Mouse (Mus musculus) urinary bladder, postnatal 4 days (tissue): Measurements from ENCODE around the gene Rsu1.

ENCODE experiments used
- DNase-seq, 2 experiments: peaks; one replicate each; pipeline ENCODE4 v3.0.0; 2021 to 2022; ENCODE audit warnings: low spot score in 2 of 2

The Rsu1 gene

DNA sequence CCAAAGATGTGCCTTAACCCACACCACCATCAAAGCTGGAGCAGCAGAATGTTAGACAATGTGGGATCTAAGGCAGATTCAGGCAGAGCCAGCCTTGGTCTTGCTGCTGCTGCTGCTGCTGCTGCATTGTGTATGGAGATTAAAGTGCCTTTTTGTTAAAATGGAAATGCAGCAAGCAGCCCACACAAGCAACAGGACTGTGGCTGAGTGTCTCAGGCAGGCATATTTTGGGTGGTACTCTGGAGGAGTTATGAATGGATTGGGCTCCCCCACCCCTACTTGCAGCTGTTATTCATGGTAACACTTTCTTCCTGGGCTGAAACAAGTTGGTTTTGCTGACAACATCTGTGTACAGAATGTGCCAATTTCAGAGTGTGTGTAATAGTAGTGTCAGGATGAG is 199.0 kb downstream of the Rsu1 start:
- DNase-seq: no peak

DNA sequence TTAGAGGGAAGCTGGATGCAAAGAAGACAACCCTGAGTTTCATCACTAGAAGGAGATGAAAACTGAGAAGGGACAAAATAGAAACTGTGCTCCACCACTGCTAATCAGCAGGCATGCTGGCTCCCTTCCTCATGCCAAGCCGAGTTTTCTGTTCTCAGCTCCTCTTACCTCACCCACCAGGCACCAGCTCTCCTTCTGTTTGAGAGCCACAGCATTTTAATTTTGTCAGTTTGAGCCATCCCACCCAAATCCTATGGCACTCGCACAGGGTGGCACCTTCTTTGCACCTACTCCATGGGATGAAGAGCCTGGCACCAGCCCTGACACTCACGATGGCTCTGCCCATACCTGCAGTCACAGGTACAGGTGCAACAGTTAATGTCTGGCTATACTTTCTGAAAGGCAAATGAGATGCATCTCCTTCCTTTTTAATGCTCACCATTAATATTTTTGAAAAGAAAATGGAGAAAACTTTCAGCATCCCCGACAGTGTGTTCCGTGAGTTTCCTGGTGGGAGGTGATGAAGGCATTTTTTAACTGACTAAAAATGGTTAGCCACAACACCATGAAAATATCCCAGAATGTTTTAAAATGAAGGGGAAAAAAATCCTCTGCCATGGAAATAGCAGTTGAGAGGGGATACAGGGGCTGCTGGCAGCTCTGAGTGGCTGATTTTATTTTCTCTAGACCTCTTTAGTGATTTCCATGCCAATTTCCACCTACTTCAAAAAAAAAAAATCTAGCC is 210.6 kb downstream of the Rsu1 start:
- DNase-seq: no peak

DNA sequence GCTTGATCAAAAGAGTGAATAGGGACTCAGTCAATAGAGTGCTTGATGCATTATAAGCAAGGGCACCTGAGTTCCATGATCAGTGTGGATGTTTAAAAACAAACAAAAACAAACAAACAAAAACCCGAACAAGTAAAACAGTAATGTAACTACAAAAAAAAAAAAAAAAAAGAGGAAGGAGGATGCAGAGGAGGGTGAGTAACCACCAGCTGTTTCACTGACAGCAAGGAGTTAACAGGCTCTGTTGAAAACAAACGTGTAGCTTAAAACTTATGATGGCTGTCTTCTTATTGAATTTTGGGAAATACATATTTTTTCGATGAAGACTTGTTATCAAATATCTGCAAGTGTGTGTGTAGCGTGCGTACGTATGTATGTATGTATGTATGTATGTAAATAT is 222.6 kb downstream of the Rsu1 start:
- no peak for DNase-seq

DNA sequence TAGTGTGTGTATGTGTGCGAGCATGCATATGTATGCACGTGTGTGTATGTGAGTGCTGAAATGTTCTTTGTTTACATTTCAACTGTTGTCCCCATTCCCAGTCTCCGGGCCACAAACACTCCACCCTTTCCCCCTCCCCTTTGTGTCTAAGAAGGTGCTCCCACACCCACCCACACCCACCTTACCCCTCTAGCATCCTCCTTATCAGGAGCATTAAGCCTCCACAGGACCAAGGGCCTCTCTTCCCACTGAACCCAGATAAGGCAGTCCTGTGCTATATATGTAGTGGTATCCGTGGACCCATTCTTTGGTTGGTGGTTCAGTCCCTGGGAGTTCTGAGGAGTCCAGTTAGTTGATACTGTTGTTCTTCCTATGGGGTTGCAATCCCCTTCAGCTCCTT is 226.7 kb downstream of the Rsu1 start:
- no peak for DNase-seq

DNA sequence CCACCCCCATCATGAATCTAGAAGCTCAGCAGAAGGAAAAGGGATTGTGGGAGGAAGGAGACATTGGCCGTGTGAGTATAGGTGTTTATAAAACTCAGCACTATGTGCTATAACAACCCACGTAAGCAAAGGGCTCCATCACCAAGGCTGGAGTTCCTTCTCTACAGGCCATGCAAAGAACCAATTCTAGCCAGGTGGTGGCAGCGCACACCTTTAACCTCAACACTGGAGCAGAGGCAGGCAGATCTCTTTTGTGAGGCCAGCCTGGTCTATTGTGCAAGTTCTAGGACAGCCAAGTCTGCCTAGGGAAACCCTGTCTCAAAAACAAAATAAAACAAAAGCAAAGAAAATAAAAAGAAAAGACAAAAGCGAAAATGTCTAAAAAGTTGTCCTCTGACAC is 231.4 kb downstream of the Rsu1 start:
- DNase-seq: no peak

DNA sequence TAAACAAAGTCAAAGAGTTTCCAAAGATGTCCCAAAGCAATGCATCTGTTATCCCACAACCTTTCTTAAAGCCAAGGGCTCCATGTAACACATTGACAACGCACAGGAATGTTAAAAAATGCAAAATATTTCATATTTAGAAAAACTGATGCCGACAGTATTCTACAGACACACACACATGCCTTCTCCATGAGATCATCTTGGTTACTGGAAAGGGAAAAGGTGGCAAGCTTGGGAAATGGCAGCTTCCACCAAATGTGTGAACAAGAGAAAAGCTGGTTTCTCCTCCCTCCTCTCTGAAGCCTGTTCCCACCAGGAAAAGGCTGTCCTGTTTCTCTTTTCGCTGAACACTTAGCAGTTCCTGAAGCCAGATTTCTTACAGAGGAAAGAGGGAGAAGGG is 232.4 kb downstream of the Rsu1 start:
- DNase-seq: no peak
